Mouse (Mus musculus) mesoderm, embryonic 11.5 days (tissue): ENCODE data around the gene Gm38655.
A peak's percentile ranks its signal among the peaks of the same experiment; 100 is the strongest.
"Not testable (repeated sequence)": the region's sequence is repeated elsewhere in the genome, so short reads cannot be mapped to it uniquely, and the experiment has no call there.

ENCODE experiments used
- DNase-seq: peaks from one replicate; pipeline ENCODE4 v3.0.0-alpha.2; 2012; ENCODE audit warnings: low read depth, low spot score

Gm38655 gene

DNA sequence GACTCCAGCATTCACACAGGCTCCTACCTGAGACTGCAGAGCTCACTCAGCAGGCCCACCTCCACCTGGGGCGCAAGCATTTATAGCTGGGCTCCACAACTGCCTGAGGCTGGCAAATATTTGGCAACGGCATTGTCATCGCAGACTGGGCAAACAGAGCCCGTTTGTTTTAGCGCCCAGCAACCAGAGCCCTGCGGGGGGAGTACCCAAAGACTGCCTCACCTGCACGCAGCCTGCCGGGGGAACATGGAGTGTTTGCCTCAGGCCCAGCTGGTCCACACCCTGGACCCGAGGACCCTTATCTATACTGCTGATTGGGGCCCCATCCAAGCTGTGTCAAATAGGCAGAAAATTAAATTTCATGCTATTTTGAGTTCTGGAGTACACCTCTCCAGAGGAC, at the start of gene Gm38655:
Gene Gm38655, minus strand, starts transcription at position 61 of the 400 bp plus-strand sequence.
- DNase-seq: no peak

DNA sequence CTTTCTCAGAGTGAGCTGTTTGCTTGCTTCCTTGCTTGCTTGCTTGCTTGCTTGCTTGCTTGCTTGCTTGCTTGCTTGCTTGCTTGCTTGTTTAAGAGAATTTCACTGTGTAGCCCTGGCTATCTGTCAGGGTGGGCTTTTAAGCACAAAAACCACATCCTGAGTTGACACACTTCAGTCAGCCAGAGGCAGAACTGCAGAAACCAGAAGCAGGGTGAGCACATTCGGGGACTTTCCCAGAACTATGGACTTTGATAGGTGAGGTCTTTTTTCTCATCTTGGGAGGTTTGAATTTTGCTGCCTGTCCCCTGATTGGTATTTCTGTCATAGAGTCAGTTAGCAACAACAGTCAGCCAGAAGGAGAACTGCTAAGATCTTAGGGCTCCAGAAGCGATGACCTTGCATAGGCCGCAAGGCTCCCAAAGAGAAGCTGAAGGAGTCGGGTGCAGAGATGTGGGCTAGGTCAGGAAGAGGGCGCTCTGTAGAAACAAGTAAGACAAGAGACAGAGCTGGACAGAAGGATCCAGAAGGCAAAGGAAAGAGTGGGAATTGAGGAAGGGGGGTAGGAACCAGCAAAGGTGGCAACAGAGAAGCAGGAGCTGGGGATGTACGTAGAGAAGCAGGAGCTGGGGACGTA, 49.4 kb upstream of the Gm38655 start:
- DNase-seq: no peak

DNA sequence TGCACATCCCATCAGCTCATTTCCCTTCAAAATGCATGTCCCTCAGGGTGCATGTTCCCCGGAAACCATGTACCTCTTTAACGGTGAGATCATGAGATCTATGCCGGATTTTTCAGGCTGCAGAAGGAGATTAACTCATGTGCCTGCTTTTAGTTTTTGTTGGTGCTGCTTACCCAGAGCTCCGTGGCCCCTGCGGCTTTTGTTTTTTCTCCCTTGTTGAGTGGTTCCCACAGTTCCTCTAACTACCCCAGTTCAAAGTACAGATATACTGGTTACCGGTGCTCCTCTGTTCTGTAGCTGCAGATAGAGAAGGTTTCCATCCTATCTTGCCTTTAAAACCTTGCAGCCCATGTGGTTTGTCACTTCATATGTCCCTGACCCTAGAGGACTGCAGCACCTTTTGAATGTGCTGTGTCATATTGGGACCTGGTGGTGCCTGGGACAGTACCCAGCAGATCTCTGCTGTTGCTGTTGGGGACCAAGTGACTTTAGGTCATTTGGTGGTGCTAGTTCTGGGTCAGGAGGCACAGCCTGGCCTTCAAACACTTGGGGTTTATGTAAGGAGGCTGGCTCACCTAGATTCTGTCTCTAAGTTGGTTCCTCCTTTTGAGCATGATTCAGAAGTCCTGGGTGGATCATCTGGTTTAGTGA, 47.8 kb upstream of the Gm38655 start:
- no peak for DNase-seq

DNA sequence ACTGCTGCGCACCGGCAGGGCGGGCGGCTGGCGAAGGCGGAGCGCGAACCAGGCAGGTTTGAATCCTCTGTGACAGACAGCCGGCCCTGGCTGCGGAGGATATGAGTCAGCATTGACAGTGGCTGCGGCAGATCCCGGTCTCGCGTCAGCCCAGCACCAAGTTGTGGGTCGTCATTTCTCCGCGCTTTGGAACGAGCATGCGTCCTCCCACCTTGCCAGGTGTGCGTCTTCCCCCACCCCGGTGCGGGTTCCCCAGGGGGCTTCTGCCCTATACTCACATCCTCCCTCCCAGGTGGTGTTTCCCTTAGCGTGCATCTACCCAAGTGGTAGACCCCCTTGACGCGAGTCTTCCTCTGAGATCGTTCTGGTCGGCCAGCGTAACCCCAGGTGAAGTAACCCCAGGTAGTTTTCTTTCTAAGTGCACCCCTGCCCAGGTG, 47.3 kb upstream of the Gm38655 start:
- DNase-seq: not testable (repeated sequence)

- peak; percentile 39 for DNase-seq
Observed at GRCm38 (mm10) chr17:25221821-25222503, 46.7 kb upstream of the Gm38655 start.

GRCm38 (mm10) chr17:25220746-25221145, 45.5 kb upstream of the Gm38655 start:
- no peak for DNase-seq

DNA sequence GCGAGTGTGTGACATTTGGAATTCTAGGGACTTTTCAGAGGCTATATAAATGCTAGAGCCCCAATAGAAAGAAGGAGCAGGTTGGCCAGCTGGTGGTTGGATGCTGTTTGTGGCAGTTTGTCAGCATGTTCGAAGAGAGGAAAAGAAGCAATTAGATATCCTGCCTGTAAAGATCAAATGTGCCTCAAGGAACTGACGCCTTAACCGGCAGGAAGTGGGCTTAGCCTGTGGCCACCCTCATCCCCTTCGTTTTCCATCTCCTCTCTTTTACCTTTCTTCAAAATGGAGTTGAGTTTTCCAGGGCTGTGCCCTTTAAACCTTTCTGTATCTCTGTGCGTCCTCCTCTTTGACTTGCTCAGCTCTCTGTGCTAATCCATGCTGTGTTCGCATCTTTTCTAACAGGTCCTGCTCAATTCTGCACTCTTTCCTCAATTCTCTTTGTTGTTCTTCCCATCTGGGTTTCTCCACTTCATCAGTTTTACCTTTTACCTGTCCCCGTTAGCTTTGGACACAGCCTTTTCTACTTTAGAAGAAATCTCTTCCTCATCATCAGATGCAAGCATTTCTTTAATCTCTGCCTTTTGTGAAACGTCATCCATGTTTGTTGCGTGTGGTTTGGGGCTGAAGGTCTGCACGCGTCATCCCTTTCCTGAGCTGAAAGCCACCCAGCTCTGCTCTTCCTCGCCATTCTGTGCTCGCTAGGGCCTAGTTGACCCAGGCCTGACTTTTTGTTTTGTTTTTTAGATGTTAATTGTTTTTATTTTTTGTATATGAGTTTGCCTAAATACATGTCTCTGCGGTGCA, 44.4 kb upstream of the Gm38655 start:
- DNase-seq: no peak

GRCm38 (mm10) chr17:25218967-25219366, 43.7 kb upstream of the Gm38655 start:
- no peak for DNase-seq

DNA sequence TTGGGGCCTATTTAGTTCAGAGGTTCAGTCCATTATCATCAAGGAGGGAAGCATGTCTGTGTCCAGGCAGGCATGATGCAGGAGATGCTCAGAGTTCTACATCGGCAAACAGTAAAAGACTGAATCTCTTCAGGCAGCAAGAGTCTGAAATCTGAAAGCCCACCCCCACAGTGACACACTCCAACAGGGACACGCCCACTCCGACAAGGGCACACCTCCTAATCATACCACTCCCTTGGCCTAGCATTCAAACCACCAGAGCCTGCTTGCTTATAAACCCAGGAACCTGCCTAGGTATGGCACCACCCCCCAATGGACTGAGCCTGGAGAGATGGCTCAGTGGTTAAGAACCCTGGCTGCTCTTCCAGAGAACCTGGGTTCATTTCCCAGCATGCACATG, 40.2 kb upstream of the Gm38655 start:
- DNase-seq: no peak

DNA sequence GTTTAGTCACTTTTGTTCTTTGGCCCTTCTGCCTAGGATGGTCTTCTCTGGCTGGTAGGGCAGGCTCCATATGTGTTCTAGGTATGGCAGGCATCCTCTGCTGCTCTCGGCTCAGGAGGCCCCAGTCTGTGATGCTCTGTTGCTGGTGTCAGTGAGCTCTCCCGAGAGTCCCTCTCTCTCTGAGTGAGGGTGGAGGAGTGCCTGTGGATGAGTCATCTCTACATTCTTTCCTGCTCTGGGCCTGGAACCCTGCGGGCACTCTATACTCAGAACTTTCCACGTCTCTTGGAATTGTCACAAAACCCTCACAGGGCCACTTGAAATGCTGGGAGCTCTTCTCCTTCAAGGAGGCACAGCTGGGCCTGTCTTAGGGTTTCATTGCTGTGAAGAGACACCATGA, 36.4 kb upstream of the Gm38655 start:
- no peak for DNase-seq

DNA sequence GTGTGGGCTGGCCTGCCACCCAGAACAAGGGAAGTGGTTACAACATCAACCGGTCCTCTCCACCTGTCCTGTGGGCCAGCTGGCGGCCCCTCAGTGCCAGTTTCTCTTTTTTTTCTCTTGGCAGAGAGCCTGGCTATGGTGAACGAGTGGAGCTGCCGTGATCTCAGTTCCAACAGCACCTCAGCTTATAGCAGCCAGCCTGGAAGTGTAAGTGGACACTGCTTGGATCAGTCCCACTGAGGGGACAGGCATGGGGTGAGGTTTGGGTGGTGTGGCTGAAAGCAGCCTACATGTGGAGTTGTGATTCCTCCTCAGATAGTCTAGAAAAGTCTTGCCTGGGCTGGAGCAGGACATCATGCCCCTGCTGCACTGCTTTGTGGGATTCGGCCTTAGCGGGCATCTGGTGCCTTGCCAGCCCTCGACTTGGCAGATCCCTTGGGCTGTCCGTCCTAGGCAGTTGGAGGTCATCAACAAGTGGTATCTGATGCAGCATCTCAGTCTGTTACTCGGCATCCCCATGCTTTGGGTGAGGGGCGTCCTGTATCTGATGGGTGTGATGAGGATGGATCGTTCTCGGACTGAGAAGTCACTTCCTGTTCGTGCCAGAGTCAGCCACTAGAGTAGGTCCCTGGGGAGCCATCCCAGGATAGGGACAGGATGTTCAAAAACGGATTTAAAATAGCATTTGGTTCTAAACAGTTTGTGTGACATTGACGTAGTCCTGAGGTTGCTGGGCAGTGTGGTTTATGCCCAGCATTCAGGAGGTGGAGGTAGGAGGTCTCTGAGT, 35.6 kb upstream of the Gm38655 start:
- DNase-seq: no peak

DNA sequence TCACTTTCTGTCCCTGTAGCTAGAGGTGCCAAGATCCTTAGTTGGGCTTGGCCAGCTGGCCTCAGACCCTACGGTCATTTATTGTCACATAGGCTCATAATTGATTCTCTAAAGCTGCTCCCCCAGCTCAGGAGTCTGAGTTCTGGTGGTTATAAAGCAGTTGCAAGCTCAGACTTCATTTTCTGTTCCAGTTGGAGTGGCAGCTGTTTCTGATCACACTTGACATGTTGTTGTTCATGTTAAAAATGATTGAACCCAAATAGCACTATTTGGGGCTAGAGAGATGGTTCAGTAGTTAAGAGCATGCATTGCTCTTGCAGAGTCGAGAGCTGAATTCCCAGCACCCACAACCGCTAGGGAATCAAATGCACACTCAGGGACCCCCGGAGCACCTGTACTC, 34.7 kb upstream of the Gm38655 start:
- no peak for DNase-seq

DNA sequence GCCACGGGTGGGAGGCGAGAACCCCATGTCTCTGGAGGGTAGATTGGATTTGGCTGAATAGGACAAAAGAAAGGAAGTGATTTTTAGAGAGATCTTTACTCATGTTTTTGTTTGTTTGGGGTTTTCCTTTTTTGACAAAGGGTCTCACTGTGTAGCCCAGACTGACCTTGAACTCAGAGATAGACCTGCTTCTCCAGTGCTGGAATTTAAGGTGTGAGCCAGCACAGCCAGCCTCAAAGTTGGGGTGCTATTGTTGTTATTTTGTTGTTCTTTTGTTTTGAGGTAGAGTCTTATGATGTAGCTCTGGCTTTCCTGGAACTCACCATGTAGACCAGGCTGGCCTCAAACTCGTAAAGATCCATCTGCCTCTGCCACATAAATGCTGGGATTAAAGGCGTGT, 27.1 kb upstream of the Gm38655 start:
- no peak for DNase-seq

GRCm38 (mm10) chr17:25189091-25189490, 13.8 kb upstream of the Gm38655 start:
- DNase-seq: no peak

DNA sequence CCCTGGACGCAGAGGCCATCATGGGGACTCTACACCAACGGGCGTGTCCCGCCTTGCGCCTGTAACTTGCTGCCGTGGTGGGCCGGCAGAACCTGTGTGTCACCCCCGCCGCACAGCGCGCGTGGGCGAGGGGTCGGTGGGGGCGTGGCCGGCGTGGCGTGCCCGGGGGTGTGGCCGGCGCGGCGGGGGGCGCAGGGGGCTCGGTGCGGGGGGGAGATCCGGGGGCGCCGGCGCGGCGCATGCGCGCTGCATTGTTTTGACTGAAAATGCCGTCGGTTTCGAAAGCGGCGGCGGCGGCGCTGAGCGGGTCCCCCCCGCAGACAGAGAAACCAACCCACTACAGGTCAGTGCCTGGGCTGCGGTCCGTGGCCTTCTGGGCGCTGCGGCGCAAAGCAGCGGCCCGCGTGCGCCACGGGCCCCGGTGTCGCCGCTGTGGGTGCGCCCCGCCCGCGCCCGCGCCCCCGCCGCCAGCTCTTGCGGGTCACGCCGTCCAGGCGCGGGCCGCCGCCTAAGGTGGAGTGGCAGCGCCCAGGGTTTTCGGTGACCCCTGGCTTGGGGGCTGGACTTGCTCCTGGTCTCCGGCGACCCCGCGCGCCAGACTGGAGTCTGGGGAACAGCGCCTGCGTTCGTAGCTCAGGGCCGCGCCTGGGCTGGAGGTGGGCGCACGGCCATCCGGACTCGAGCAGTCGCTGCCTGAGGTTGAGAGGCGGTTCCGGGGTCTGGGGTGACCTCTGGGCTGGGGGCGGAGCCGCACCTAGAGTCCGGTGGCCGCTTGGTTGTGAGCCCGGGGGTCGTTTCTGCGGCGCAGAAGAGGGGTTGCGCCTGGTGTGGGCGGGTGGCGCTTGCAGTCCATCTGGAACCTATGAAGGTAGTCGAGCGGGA, 13.1 kb upstream of the Gm38655 start, which contains the start of gene Unkl:
Gene Unkl, plus strand, starts transcription at position 248 of the 882 bp plus-strand sequence.
- peak; percentile 71 for DNase-seq

DNA sequence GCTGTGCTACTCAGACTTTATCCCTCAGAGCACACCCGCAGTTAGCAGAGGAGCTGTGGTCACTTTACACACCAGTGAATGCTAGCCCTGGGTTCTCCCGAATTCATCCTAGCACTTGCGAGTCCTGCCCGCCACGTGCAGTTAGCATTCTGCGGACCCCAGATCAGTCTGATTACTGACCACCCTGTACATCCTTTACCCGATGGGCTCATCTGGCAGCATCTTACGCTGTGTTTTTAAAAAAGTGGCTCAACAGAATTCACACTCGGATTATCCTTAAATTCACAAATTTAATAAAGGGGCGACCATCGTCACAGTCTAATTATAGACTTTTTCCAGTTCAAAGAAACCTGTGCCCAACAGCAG, 12.5 kb upstream of the Gm38655 start:
- no peak for DNase-seq

GRCm38 (mm10) chr17:25184961-25185360, 9.7 kb upstream of the Gm38655 start:
- no peak for DNase-seq

DNA sequence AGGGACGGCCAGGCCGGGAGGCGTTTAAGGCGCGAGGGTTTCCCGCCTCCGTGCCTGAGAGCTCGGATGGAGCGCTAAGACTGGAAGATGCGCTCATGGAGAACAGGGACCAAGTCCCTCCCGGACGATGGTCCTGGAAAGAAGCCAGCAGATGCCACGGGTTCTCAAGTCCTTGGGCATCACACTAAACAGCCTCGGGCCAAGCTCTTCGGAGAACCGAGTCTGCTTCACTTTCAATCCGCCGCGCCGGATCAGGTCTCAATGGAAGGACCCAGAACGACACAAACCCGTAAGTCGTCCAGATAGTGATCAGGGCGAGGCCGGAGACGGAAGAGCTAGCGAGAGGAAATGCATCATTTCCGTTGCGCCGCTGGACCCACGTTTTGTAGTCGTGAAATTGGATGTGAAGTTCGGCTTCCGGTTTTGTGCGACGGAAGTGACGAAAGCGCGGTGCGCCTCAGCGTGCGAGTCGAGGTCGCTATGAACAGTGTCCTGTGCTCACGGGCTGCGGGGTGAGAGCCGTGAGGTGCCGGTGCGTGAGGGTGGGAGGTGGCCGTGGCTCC, 8.9 kb upstream of the Gm38655 start, which contains the start of gene BC003965:
Gene BC003965, plus strand, starts transcription at position 426 of the 563 bp plus-strand sequence.
- DNase-seq: peak; percentile 99

DNA sequence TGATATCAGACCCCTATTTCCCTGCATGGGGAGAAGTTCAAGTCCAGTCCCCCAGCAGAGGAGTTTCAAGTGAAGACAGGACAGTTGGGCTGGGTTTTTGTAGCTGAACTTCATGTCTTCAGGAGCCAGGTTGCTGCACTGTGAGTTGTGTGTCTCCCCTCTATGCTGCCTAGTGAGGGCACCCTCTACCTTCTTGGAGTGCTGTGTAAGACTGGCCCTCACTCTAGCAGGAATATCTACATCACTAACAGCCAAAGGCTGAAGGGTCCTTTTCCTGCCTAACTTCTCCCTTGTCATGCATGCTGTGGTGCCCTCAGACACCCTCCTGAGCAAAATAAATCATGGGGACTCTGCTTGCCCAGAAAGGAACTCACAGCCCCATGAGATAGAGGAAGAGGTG, 8.0 kb upstream of the Gm38655 start:
- no peak for DNase-seq

- no peak for DNase-seq
Observed at GRCm38 (mm10) chr17:25172558-25172957, 2.7 kb downstream of the Gm38655 start.
